Mouse (Mus musculus) small intestine, adult 2 months (tissue): ENCODE measurements around the gene Olfr582.

Source experiments
- CTCF ChIP-seq: fragments of 200-500 bp; IDR thresholded peaks from 2 replicates; pipeline ENCODE4 v1.5.1; 2012; ENCODE audit warnings: low read depth, mild to moderate bottlenecking, control low read depth, inconsistent platforms, low read length, moderate library complexity, mixed read lengths; ENCODE audit not compliant: insufficient replicate concordance, insufficient read length; ENCODE audit errors: extremely low read depth
- POLR2A ChIP-seq: fragments of 200-500 bp; IDR thresholded peaks from 2 replicates; pipeline ENCODE4 v1.6.1; 2012; ENCODE audit warnings: low read depth, mild to moderate bottlenecking, control low read depth, inconsistent platforms, low read length, moderate library complexity

GRCm38 (mm10) chr7:102989224-102989623 is 48.6 kb upstream of the Olfr582 start, which contains the start of gene Olfr578:
- TF ChIP-seq CTCF = no peak
- TF ChIP-seq POLR2A = no peak
